ENCODE assay signal across 24 mouse cellular contexts in the genomic region with DNA sequence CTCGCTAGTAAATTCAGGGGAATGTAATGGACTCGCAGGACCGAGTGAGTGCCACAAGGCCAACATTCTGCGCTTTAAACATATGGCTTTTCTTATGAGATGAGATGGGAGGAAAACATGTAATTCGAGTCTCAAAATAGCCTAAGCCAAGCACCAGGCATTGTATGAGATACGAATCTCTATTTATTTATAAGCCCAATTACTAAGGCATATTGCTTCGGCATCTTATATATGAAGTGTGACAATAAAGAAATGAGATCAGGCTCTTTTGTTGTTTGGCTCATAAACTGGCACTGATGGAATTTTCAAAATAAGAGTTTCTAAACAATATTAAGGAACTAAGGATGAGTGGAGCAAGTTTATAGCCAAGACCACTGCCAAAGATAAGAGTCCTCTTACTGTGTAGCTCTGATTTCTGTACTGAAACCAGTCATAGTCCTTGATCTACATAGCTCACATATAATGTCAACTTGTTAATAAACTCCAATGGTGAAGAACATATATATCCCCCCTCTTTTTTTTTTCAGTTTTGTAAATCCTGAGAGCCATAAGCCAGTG.
A peak's percentile ranks its signal among the peaks of the same experiment; 100 is the strongest.
DNase-seq lines count a peak whose midpoint lies in the region; ATAC-seq and TF ChIP-seq lines count a peak whose summit lies in the region.
"Had no signal": no experiment of that assay in that cellular context is flagged by ENCODE, and none has a peak within 500 bp of the region (broad histone marks: within the 10 kb centered on the region; RNA-seq: fewer than 3 reads in every experiment).

No protein-coding gene starts in this region.

- H3K36me3 ChIP-seq in forebrain, embryonic 11.5 days (ENCODE audit: control insufficient read depth, insufficient read depth, low read length): no peaks in the 10 kb centered on the region; the same call in 1 of the 2 replicates
- H3K36me3 ChIP-seq in forebrain, postnatal 0 days (ENCODE audit: insufficient read depth): no peaks in the 10 kb centered on the region
- H3K36me3 ChIP-seq in lung, embryonic 16.5 days (ENCODE audit: control insufficient read depth, insufficient read depth, low read length): peaks cover 9% of the 10 kb centered on the region; the same call in 1 of the 2 replicates
- H3K36me3 ChIP-seq in forebrain, embryonic 12.5 days (replicated peaks): peaks cover 9% of the 10 kb centered on the region
- peaks cover 11% of the 10 kb centered on the region for H3K36me3 ChIP-seq in neural tube, embryonic 15.5 days
- H3K36me3 ChIP-seq: liver, embryonic 13.5 days had no signal

- H3K9me3 ChIP-seq in forebrain, embryonic 11.5 days (ENCODE audit: control insufficient read depth, low read length): peaks cover 3% of the 10 kb centered on the region; the same call in 1 of the 2 replicates
- H3K9me3 ChIP-seq in forebrain, postnatal 0 days (ENCODE audit: low read length): no peaks in the 10 kb centered on the region
- H3K9me3 ChIP-seq in lung, embryonic 16.5 days (ENCODE audit: control insufficient read depth, low read length): peaks cover 4% of the 10 kb centered on the region; the same call in 1 of the 2 replicates
- 0 out of 2 replicates have a peak, but pooled peaks cover 7% of the 10 kb centered on the region for H3K9me3 ChIP-seq in forebrain, embryonic 12.5 days
- no peaks in the 10 kb centered on the region for H3K9me3 ChIP-seq in neural tube, embryonic 15.5 days (replicated peaks)
- H3K9me3 ChIP-seq: heart, embryonic 10.5 days; limb, embryonic 15.5 days; liver, embryonic 13.5 days had no signal

- H3K4me2 ChIP-seq in forebrain, embryonic 11.5 days (ENCODE audit: low read depth, low read length, severe bottlenecking): no peak overlapping the region
- H3K4me2 ChIP-seq in forebrain, postnatal 0 days (ENCODE audit: low read depth): no peak overlapping the region
- no peak overlapping the region for H3K4me2 ChIP-seq in lung, embryonic 16.5 days (ENCODE audit: low read depth, low read length)
- H3K4me2 ChIP-seq in forebrain, embryonic 12.5 days: peak overlapping the region; percentile 39; the same call in 1 of the 2 replicates
- no peak overlapping the region for H3K4me2 ChIP-seq in neural tube, embryonic 15.5 days
- H3K4me2 ChIP-seq: embryonic facial prominence, embryonic 12.5 days; heart, embryonic 15.5 days; kidney, embryonic 15.5 days; limb, embryonic 15.5 days; liver, embryonic 13.5 days had no signal

- WGBS in forebrain, embryonic 11.5 days: 70% methylated on average over 7 of the region's 7 CpGs
- whole genome bisulfite sequencing in forebrain, postnatal 0 days: 46% methylated on average over 7 of the region's 7 CpGs
- 54% methylated on average over 7 of the region's 7 CpGs for WGBS in lung, embryonic 16.5 days
- WGBS in forebrain, embryonic 12.5 days: 57% methylated on average over 7 of the region's 7 CpGs
- 69% methylated on average over 7 of the region's 7 CpGs for WGBS in neural tube, embryonic 15.5 days

- no peak overlapping the region for H3K4me3 ChIP-seq in forebrain, embryonic 11.5 days (ENCODE audit: low read depth, low read length)
- no peak overlapping the region for H3K4me3 ChIP-seq in forebrain, postnatal 0 days (ENCODE audit: low read depth, low read length)
- H3K4me3 ChIP-seq in lung, embryonic 16.5 days (ENCODE audit: low read length): no peak overlapping the region
- no peak overlapping the region for H3K4me3 ChIP-seq in forebrain, embryonic 12.5 days (replicated peaks)
- H3K4me3 ChIP-seq in neural tube, embryonic 15.5 days (replicated peaks): no peak overlapping the region
- H3K4me3 ChIP-seq: embryonic facial prominence, embryonic 12.5 days; heart, embryonic 10.5 days; heart, embryonic 15.5 days; kidney, embryonic 15.5 days; limb, embryonic 15.5 days; liver, embryonic 13.5 days; myocyte had no signal

- no peaks in the 10 kb centered on the region for H3K4me1 ChIP-seq in forebrain, embryonic 11.5 days (replicated peaks; ENCODE audit: control insufficient read depth, insufficient read depth, low read length)
- H3K4me1 ChIP-seq in forebrain, postnatal 0 days (ENCODE audit: insufficient read depth): no peaks in the 10 kb centered on the region
- H3K4me1 ChIP-seq in lung, embryonic 16.5 days (replicated peaks; ENCODE audit: control insufficient read depth, insufficient read depth, low read length): peaks cover 9% of the 10 kb centered on the region
- H3K4me1 ChIP-seq in forebrain, embryonic 12.5 days: peaks cover 8% of the 10 kb centered on the region
- peaks cover 15% of the 10 kb centered on the region for H3K4me1 ChIP-seq in neural tube, embryonic 15.5 days
- H3K4me1 ChIP-seq: embryonic facial prominence, embryonic 12.5 days had no signal

- 0 out of 2 replicates have a peak, but pooled peaks have one; percentile 2 for ATAC-seq in forebrain, embryonic 11.5 days (replicated peaks; ENCODE audit: low FRiP score)
- ATAC-seq in forebrain, postnatal 0 days: no peak
- ATAC-seq in lung, embryonic 16.5 days (ENCODE audit: low read depth): peak; percentile 70
- ATAC-seq in forebrain, embryonic 12.5 days (ENCODE audit: low FRiP score): no peak
- ATAC-seq in neural tube, embryonic 15.5 days (ENCODE audit: low FRiP score): no peak
- ATAC-seq: hindbrain, embryonic 16.5 days had no signal

- no peak for TF ChIP-seq CTCF in forebrain, postnatal 0 days (IDR thresholded peaks at IDR 0.05; ENCODE audit: low read depth)

- no peak overlapping the region for H3K27ac ChIP-seq in forebrain, embryonic 11.5 days (ENCODE audit: low read depth, low read length)
- no peak overlapping the region for H3K27ac ChIP-seq in forebrain, postnatal 0 days (ENCODE audit: low read depth, low read length)
- H3K27ac ChIP-seq in lung, embryonic 16.5 days (ENCODE audit: low read length): peak overlapping the region; percentile 69
- H3K27ac ChIP-seq in forebrain, embryonic 12.5 days: peak overlapping the region; percentile 66; the same call in 1 of the 2 replicates
- H3K27ac ChIP-seq in neural tube, embryonic 15.5 days (replicated peaks): 0 out of 2 replicates have a peak overlapping the region, but pooled peaks have one; percentile 33
- H3K27ac ChIP-seq: embryonic facial prominence, embryonic 12.5 days; heart, embryonic 10.5 days; heart, embryonic 15.5 days; kidney, embryonic 15.5 days; limb, embryonic 15.5 days; liver, embryonic 13.5 days had no signal

- no peaks in the 10 kb centered on the region for H3K27me3 ChIP-seq in forebrain, embryonic 11.5 days (ENCODE audit: control insufficient read depth, insufficient read depth, low read length)
- no peaks in the 10 kb centered on the region for H3K27me3 ChIP-seq in forebrain, postnatal 0 days (ENCODE audit: insufficient read depth, low read length)
- no peaks in the 10 kb centered on the region for H3K27me3 ChIP-seq in lung, embryonic 16.5 days (ENCODE audit: control insufficient read depth, insufficient read depth, low read depth, low read length)
- H3K27me3 ChIP-seq in forebrain, embryonic 12.5 days: no peaks in the 10 kb centered on the region
- no peaks in the 10 kb centered on the region for H3K27me3 ChIP-seq in neural tube, embryonic 15.5 days (replicated peaks)
- H3K27me3 ChIP-seq: embryonic facial prominence, embryonic 12.5 days; heart, embryonic 15.5 days; kidney, embryonic 15.5 days; limb, embryonic 15.5 days; liver, embryonic 13.5 days had no signal

- no peak for DNase-seq in forebrain, embryonic 11.5 days (ENCODE audit: low spot score)
- DNase-seq in forebrain, postnatal 0 days: no peak
- no peak for DNase-seq in lung, postnatal 25 days (ENCODE audit: low spot score)
- DNase-seq in right cerebral cortex, postnatal 4 days: no peak
- DNase-seq: adrenal gland, postnatal 14 days; cerebellum, adult 11 months; cerebellum, adult 9-10 months; cerebellum, postnatal 36 days; gastrocnemius, postnatal 14 days; kidney, adult 18-20 months; kidney, postnatal 4 days; liver, embryonic 13.5 days; lung, adult 2 months; right cerebral cortex, adult 18-20 months had no signal

- H3K9ac ChIP-seq in forebrain, embryonic 11.5 days (ENCODE audit: low read length): no peak overlapping the region
- no peak overlapping the region for H3K9ac ChIP-seq in forebrain, postnatal 0 days
- H3K9ac ChIP-seq in lung, embryonic 16.5 days (ENCODE audit: low read length): no peak overlapping the region
- H3K9ac ChIP-seq in forebrain, embryonic 12.5 days: no peak overlapping the region
- H3K9ac ChIP-seq in neural tube, embryonic 15.5 days (replicated peaks): no peak overlapping the region
- H3K9ac ChIP-seq: embryonic facial prominence, embryonic 12.5 days; heart, embryonic 15.5 days; kidney, embryonic 15.5 days; limb, embryonic 15.5 days; liver, embryonic 13.5 days had no signal

Comparison
In these comparisons a context has a peak if more than half of its experiments do, and no peak if none do; other contexts are left out.
1. ATAC-seq: peak in forebrain, embryonic 11.5 days (single experiment) and lung, embryonic 16.5 days (single experiment); none in forebrain, postnatal 0 days (single experiment), forebrain, embryonic 12.5 days (single experiment) and neural tube, embryonic 15.5 days (single experiment).
2. H3K27ac ChIP-seq: peak in lung, embryonic 16.5 days (single experiment), forebrain, embryonic 12.5 days (single experiment) and neural tube, embryonic 15.5 days (single experiment); none in forebrain, embryonic 11.5 days (single experiment) and forebrain, postnatal 0 days (single experiment).